Mouse (Mus musculus) MEL (cell line): ENCODE data around the gene Zc3hav1.

Experiments
- BHLHE40 ChIP-seq: IDR thresholded peaks from 2 replicates; pipeline ENCODE4 v1.6.1; 2012; ENCODE audit warnings: low read depth, mild to moderate bottlenecking, inconsistent platforms, low read length, improper control_type of control experiment, borderline replicate concordance
- CTCF ChIP-seq, 3 experiments: IDR thresholded peaks in 2 of 3; conservative IDR thresholded peaks in 1 of 3; 2 replicates each; pipeline ENCODE4 v1.5.1; 2011 to 2012; ENCODE audit warnings: low read length in 3 of 3, low read depth in 2 of 3, mild to moderate bottlenecking in 2 of 3, improper control_type of control experiment in 1 of 3, inconsistent platforms in 1 of 3, mixed read lengths in 1 of 3, moderate library complexity in 1 of 3; ENCODE audit not compliant: control insufficient read depth in 1 of 3, insufficient read depth in 1 of 3, poor library complexity in 1 of 3, severe bottlenecking in 1 of 3
- ELF1 ChIP-seq: IDR thresholded peaks from 2 replicates; pipeline ENCODE4 v1.6.1; 2014; ENCODE audit warnings: low read depth, mild to moderate bottlenecking, inconsistent platforms, low read length, improper control_type of control experiment, moderate library complexity
- ETS1 ChIP-seq: IDR thresholded peaks from 2 replicates; pipeline ENCODE4 v1.6.1; 2012; ENCODE audit warnings: low read depth, mild to moderate bottlenecking, inconsistent platforms, low read length, improper control_type of control experiment, moderate library complexity
- MEF2A ChIP-seq: IDR thresholded peaks from 2 replicates; pipeline ENCODE4 v1.6.1; 2014; ENCODE audit warnings: low read depth, mild to moderate bottlenecking, inconsistent platforms, low read length, improper control_type of control experiment; ENCODE audit not compliant: poor library complexity, insufficient replicate concordance, severe bottlenecking; ENCODE audit errors: extremely low read depth
- POLR2A ChIP-seq, 2 experiments: IDR thresholded peaks; 2 replicates each; pipeline ENCODE4 v1.6.1; 2011 to 2012; ENCODE audit warnings: low read length in 2 of 2, mild to moderate bottlenecking in 2 of 2, control low read depth in 1 of 2, improper control_type of control experiment in 1 of 2, low read depth in 1 of 2, moderate library complexity in 1 of 2; ENCODE audit not compliant: control insufficient read depth in 1 of 2, insufficient read depth in 1 of 2, poor library complexity in 1 of 2
- RCOR1 ChIP-seq: IDR thresholded peaks from 2 replicates; pipeline ENCODE4 v1.6.1; 2012; ENCODE audit warnings: low read depth, mild to moderate bottlenecking, inconsistent platforms, low read length, improper control_type of control experiment
- SIN3A ChIP-seq: IDR thresholded peaks from 2 replicates; pipeline ENCODE4 v1.6.1; 2012; ENCODE audit warnings: low read length, improper control_type of control experiment, inconsistent platforms
- USF1 ChIP-seq: IDR thresholded peaks from 2 replicates; pipeline ENCODE4 v1.6.1; 2014; ENCODE audit warnings: low read depth, mild to moderate bottlenecking, inconsistent platforms, low read length, improper control_type of control experiment, moderate library complexity
- ZKSCAN1 ChIP-seq: IDR thresholded peaks from 2 replicates; pipeline ENCODE4 v1.6.1; 2012; ENCODE audit warnings: low read depth, mild to moderate bottlenecking, inconsistent platforms, low read length, improper control_type of control experiment, moderate library complexity
- ZMIZ1 ChIP-seq: IDR thresholded peaks from 2 replicates; pipeline ENCODE4 v1.6.1; 2012; ENCODE audit warnings: low read depth, mild to moderate bottlenecking, inconsistent platforms, low read length, improper control_type of control experiment, moderate library complexity
- ZNF384 ChIP-seq: IDR thresholded peaks from 2 replicates; pipeline ENCODE4 v1.6.1; 2012; ENCODE audit warnings: low read depth, mild to moderate bottlenecking, inconsistent platforms, low read length, improper control_type of control experiment

DNA sequence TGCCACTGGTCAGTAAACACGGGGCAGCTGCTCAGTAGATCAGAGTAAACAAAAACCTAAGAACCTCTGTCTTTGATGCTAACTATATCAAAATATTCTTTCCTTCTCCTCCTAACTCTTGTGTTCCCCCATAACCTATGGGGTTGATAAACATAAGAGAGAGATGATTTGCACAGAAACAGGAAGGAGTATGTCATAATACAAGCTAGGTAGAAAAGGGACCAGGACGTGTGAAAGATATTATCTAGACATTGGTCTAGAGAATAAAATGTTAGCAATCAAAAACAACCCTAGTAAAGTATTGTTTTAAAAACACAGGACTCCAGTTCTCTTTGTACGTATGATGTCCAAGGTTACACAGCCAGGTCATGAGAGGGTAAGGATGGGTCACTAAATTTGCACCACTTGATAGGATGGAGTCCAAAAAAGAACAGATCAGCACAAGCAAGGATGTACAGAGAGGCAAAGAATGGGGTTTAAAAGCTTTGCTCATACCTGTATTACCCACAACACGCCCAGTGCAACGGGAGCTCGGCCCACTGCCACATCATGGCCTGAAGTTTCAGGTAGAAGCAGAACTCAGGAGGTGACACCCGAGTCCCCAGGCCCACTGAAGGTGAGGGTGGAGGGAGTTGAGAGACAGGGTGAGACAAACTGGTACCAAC is 10.3 kb downstream of the Zc3hav1 start:
- 0 out of 2 replicates have a peak, but pooled peaks have one; percentile 10 for TF ChIP-seq ELF1
- no peak for TF ChIP-seq RCOR1
- TF ChIP-seq CTCF (IDR thresholded peaks at IDR 0.05 in 2 of 3, conservative IDR thresholded peaks at IDR 0.05 in 1 of 3; ENCODE audit: control insufficient read depth in 1 of 3, insufficient read depth in 1 of 3, low read depth in 2 of 3, low read length in 3 of 3, poor library complexity in 1 of 3, severe bottlenecking in 1 of 3) = no peak
- no peak for TF ChIP-seq USF1
- TF ChIP-seq POLR2A (IDR thresholded peaks at IDR 0.05; ENCODE audit: control insufficient read depth in 1 of 2, insufficient read depth in 1 of 2, low read depth in 1 of 2, low read length in 2 of 2, poor library complexity in 1 of 2) = no peak
- TF ChIP-seq SIN3A = peak; percentile 34
- TF ChIP-seq ZKSCAN1 = no peak
- TF ChIP-seq ZMIZ1 = no peak
- TF ChIP-seq BHLHE40 = no peak
- peak; percentile 37; the same call in 1 of the 2 replicates for TF ChIP-seq ETS1
- no peak for TF ChIP-seq MEF2A
- no peak for TF ChIP-seq ZNF384
